Comparison of ENCODE assay signal across 8 mouse cellular contexts in the genomic region with DNA sequence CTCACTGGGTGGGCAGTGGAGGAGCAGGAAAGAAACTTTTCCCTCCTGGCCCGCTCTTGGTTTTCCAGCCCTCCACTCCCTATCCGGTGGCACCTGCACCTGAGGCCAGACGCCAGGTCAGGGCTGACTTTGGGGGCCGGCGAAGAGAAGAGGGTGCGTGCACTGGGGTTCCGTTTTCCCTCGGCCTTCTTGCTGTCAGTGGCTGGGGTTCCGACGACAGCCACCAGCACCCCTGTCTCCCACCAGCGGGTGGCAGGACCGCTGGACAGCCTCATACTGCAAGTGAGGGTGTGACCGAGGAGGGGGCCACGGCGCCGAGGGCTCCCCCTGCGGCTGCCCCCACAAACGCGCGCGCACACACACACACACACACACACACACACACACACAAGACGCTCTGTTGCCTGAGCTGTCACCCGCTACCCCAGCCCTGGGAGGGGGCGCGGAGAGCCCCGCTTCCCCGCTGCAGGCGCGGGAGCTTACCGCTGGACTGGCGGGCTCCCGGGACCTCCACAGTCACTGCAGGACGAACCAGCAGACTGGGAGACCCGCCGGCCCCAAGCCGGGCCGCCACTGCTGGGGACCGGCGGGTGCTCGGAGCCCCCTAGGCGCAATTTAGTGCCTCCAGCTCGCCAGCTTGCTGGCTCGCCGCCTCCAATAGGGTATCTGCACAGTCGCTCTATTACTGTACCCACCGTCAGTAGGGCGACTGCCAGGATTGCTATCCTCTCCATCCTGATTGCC. TPM values are rescaled to one million over a fixed set of nuclear protein-coding genes. Genes with fewer than 3 reads are reported as not detected.
DNase-seq lines count a peak whose midpoint lies in the region; ATAC-seq and TF ChIP-seq lines count a peak whose summit lies in the region.

A gene (plus strand): TSS at position 32 of the 744 bp plus-strand sequence.

- WGBS in intestine, embryonic 15.5 days: under 1% methylated on average over 39 of the region's 47 CpGs
- under 1% methylated on average over 38 of the region's 47 CpGs for WGBS in limb, embryonic 13.5 days
- under 1% methylated on average over 46 of the region's 47 CpGs for WGBS in midbrain, embryonic 15.5 days
- WGBS in stomach, postnatal 0 days: 2% methylated on average over 42 of the region's 47 CpGs

- peak; percentile 23 for ATAC-seq in common myeloid progenitor, adult 5-6 weeks (replicated peaks; ENCODE audit: low read depth, poor library complexity, severe bottlenecking)
- ATAC-seq in intestine, embryonic 15.5 days: peak; percentile 1; the same call in 1 of the 2 replicates
- ATAC-seq in limb, embryonic 13.5 days (ENCODE audit: low FRiP score, low read depth): no peak
- peak; percentile 31 for ATAC-seq in midbrain, embryonic 15.5 days (replicated peaks)
- ATAC-seq in stomach, postnatal 0 days (ENCODE audit: low FRiP score, low TSS enrichment): no peak

- peaks cover 19% of the 10 kb centered on the region for H3K4me1 ChIP-seq in intestine, embryonic 15.5 days (replicated peaks)
- H3K4me1 ChIP-seq in limb, embryonic 13.5 days: peaks cover 24% of the 10 kb centered on the region
- peaks cover 21% of the 10 kb centered on the region for H3K4me1 ChIP-seq in midbrain, embryonic 15.5 days
- H3K4me1 ChIP-seq in stomach, postnatal 0 days (replicated peaks; ENCODE audit: control insufficient read depth, insufficient read depth): no peaks in the 10 kb centered on the region

- no peak within 1 kb of the TSS for H3K27ac ChIP-seq in intestine, embryonic 15.5 days
- no peak within 1 kb of the TSS for H3K27ac ChIP-seq in limb, embryonic 13.5 days
- no peak within 1 kb of the TSS for H3K27ac ChIP-seq in midbrain, embryonic 15.5 days
- no peak within 1 kb of the TSS for H3K27ac ChIP-seq in stomach, postnatal 0 days (replicated peaks)

- DNase-seq in ovary, postnatal 10 days (ENCODE audit: low spot score): peak; percentile 15
- no peak for DNase-seq in ovary, adult 18-20 months (ENCODE audit: low spot score)
- DNase-seq in gastrocnemius, postnatal 4 days (ENCODE audit: low spot score in 2 of 2): peak; percentile 29 to 48
- peak; percentile 41 for DNase-seq in stomach, postnatal 0 days (ENCODE audit: low spot score)

- H3K4me2 ChIP-seq in intestine, embryonic 15.5 days (replicated peaks): peak within 1 kb of the TSS; percentile 99
- H3K4me2 ChIP-seq in limb, embryonic 13.5 days (replicated peaks): peak within 1 kb of the TSS; percentile 99
- peak within 1 kb of the TSS; percentile 100 for H3K4me2 ChIP-seq in midbrain, embryonic 15.5 days
- peak within 1 kb of the TSS; percentile 99 for H3K4me2 ChIP-seq in stomach, postnatal 0 days (replicated peaks; ENCODE audit: low read depth)

- peak within 1 kb of the TSS; percentile 66 for H3K4me3 ChIP-seq in intestine, embryonic 15.5 days (replicated peaks)
- peak within 1 kb of the TSS; percentile 65 for H3K4me3 ChIP-seq in limb, embryonic 13.5 days
- H3K4me3 ChIP-seq in midbrain, embryonic 15.5 days: peak within 1 kb of the TSS; percentile 79
- H3K4me3 ChIP-seq in stomach, postnatal 0 days (ENCODE audit: low read depth, low read length): peak within 1 kb of the TSS; percentile 76

- no peaks in the 10 kb centered on the region for H3K36me3 ChIP-seq in intestine, embryonic 15.5 days
- H3K36me3 ChIP-seq in limb, embryonic 13.5 days: no peaks in the 10 kb centered on the region
- no peaks in the 10 kb centered on the region for H3K36me3 ChIP-seq in midbrain, embryonic 15.5 days (replicated peaks)
- H3K36me3 ChIP-seq in stomach, postnatal 0 days (ENCODE audit: control insufficient read depth, insufficient read depth, low read length): no peaks in the 10 kb centered on the region

- H3K27me3 ChIP-seq in intestine, embryonic 15.5 days (replicated peaks): peaks cover 27% of the 10 kb centered on the region
- peaks cover 67% of the 10 kb centered on the region for H3K27me3 ChIP-seq in limb, embryonic 13.5 days
- H3K27me3 ChIP-seq in midbrain, embryonic 15.5 days (replicated peaks): peaks cover 17% of the 10 kb centered on the region
- no peaks in the 10 kb centered on the region; the same call in 1 of the 2 replicates for H3K27me3 ChIP-seq in stomach, postnatal 0 days (ENCODE audit: control insufficient read depth, insufficient read depth, low read length)

- peak within 1 kb of the TSS; percentile 53 for H3K9ac ChIP-seq in intestine, embryonic 15.5 days
- H3K9ac ChIP-seq in limb, embryonic 13.5 days: peak within 1 kb of the TSS; percentile 65
- peak within 1 kb of the TSS; percentile 65 for H3K9ac ChIP-seq in midbrain, embryonic 15.5 days
- peak within 1 kb of the TSS; percentile 54 for H3K9ac ChIP-seq in stomach, postnatal 0 days (ENCODE audit: low read length)

- no peaks in the 10 kb centered on the region for H3K9me3 ChIP-seq in intestine, embryonic 15.5 days
- no peaks in the 10 kb centered on the region for H3K9me3 ChIP-seq in limb, embryonic 13.5 days
- no peaks in the 10 kb centered on the region for H3K9me3 ChIP-seq in midbrain, embryonic 15.5 days
- H3K9me3 ChIP-seq in stomach, postnatal 0 days (ENCODE audit: control insufficient read depth, low read length): no peaks in the 10 kb centered on the region

- peak; percentile 33; the same call in 1 of the 2 replicates for TF ChIP-seq CTCF in stomach, postnatal 0 days (IDR thresholded peaks at IDR 0.05; ENCODE audit: low read depth)

- TF ChIP-seq EP300 in stomach, postnatal 0 days (optimal IDR thresholded peaks at IDR 0.05): no peak

RNA-seq across cellular contexts. Expression of the gene that starts here (rescaled TPM):
- 0.24 and 6.6 TPM in 2 replicates for total RNA-seq in common myeloid progenitor, adult 5-6 weeks (2017)
- total RNA-seq in gastrocnemius, postnatal 4 days (2021): 10 to 100 TPM; 11.8 to 15.8 TPM
- 5.2 and 5.6 TPM in 2 replicates for polyA plus RNA-seq in intestine, embryonic 15.5 days (2015; fragmentation: Nextera tagmentation; extraction: Ambion mirVana)
- 4.7 and 5.3 TPM in 2 replicates for polyA plus RNA-seq in limb, embryonic 13.5 days (2015; fragmentation: Nextera tagmentation; extraction: Ambion mirVana)
- polyA plus RNA-seq in midbrain, embryonic 15.5 days (2015; fragmentation: Nextera tagmentation; extraction: Ambion mirVana): 3.9 and 4.4 TPM in 2 replicates
- 2.5 and 2.8 TPM in 2 replicates for polyA plus RNA-seq in stomach, postnatal 0 days (2015; fragmentation: Nextera tagmentation; extraction: Ambion mirVana)

Comparison
In these comparisons a context has a peak if more than half of its experiments do, and no peak if none do; other contexts are left out.
1. ATAC-seq: peak in common myeloid progenitor, adult 5-6 weeks (single experiment), intestine, embryonic 15.5 days (single experiment) and midbrain, embryonic 15.5 days (single experiment); none in limb, embryonic 13.5 days (single experiment) and stomach, postnatal 0 days (single experiment).
2. Peak in every context shown above with its lines, with median percentiles within 50 percentile points of each other: H3K4me2 ChIP-seq, H3K4me3 ChIP-seq and H3K9ac ChIP-seq.